8 mouse cellular contexts compared by ENCODE assay signal in the genomic region with DNA sequence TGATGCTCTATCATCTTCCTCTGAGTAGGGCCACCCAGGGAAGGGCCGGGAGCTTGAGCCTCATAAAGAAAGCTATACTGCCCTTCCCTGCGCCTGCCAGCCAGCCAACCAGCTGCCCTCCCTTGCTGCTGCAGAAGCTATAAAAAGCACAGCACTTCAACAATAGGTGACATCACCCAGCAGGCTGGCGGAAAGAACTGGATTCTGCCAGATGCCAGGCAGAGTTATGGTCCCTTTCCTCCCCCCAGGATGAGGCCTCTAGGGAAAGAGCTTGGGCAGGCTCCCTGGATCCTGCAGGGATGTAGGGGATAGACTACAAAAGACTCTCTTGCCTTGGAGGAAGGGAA.
A peak's percentile ranks its signal among the peaks of the same experiment; 100 is the strongest.
DNase-seq lines count a peak whose midpoint lies in the region; ATAC-seq and TF ChIP-seq lines count a peak whose summit lies in the region.

No protein-coding gene starts in this region.

- no peak for TF ChIP-seq EP300 in liver, postnatal 0 days (IDR thresholded peaks at IDR 0.05; ENCODE audit: low read depth)

- no peak overlapping the region for H3K4me2 ChIP-seq in embryonic facial prominence, embryonic 15.5 days (replicated peaks)
- no peak overlapping the region for H3K4me2 ChIP-seq in hindbrain, embryonic 11.5 days (replicated peaks; ENCODE audit: low read depth, low read length)
- H3K4me2 ChIP-seq in stomach, embryonic 16.5 days (ENCODE audit: low read depth, low read length): no peak overlapping the region
- H3K4me2 ChIP-seq in liver, postnatal 0 days (ENCODE audit: low read depth, low read length): no peak overlapping the region

- no peak overlapping the region for H3K4me3 ChIP-seq in embryonic facial prominence, embryonic 15.5 days (replicated peaks)
- no peak overlapping the region for H3K4me3 ChIP-seq in hindbrain, embryonic 11.5 days (ENCODE audit: low read depth, low read length)
- no peak overlapping the region for H3K4me3 ChIP-seq in stomach, embryonic 16.5 days (replicated peaks; ENCODE audit: low read length)
- no peak overlapping the region for H3K4me3 ChIP-seq in liver, postnatal 0 days (ENCODE audit: low read depth, low read length)

- no peaks in the 10 kb centered on the region for H3K9me3 ChIP-seq in embryonic facial prominence, embryonic 15.5 days (replicated peaks)
- no peaks in the 10 kb centered on the region for H3K9me3 ChIP-seq in hindbrain, embryonic 11.5 days (ENCODE audit: control insufficient read depth, low read length)
- H3K9me3 ChIP-seq in stomach, embryonic 16.5 days (replicated peaks; ENCODE audit: control insufficient read depth, low read length): no peaks in the 10 kb centered on the region
- no peaks in the 10 kb centered on the region for H3K9me3 ChIP-seq in liver, postnatal 0 days (ENCODE audit: low read length)

- TF ChIP-seq CTCF in liver, postnatal 0 days (IDR thresholded peaks at IDR 0.05; ENCODE audit: low read depth): no peak

- 51% methylated on average over 3 of the region's 3 CpGs for WGBS in embryonic facial prominence, embryonic 15.5 days
- 58% methylated on average over 3 of the region's 3 CpGs for WGBS in hindbrain, embryonic 11.5 days
- WGBS in stomach, embryonic 16.5 days: 47% methylated on average over 3 of the region's 3 CpGs
- 71% methylated on average over 3 of the region's 3 CpGs for WGBS in liver, postnatal 0 days (ENCODE audit: insufficient replicate concordance)

- H3K9ac ChIP-seq in embryonic facial prominence, embryonic 15.5 days: no peak overlapping the region
- no peak overlapping the region for H3K9ac ChIP-seq in hindbrain, embryonic 11.5 days (ENCODE audit: low read depth, low read length)
- no peak overlapping the region for H3K9ac ChIP-seq in stomach, embryonic 16.5 days (ENCODE audit: low read length)
- no peak overlapping the region for H3K9ac ChIP-seq in liver, postnatal 0 days (replicated peaks)

- no peaks in the 10 kb centered on the region for H3K36me3 ChIP-seq in embryonic facial prominence, embryonic 15.5 days
- H3K36me3 ChIP-seq in hindbrain, embryonic 11.5 days (ENCODE audit: control insufficient read depth, insufficient read depth, low read length): no peaks in the 10 kb centered on the region
- H3K36me3 ChIP-seq in stomach, embryonic 16.5 days (ENCODE audit: control insufficient read depth, insufficient read depth, low read length): no peaks in the 10 kb centered on the region
- no peaks in the 10 kb centered on the region for H3K36me3 ChIP-seq in liver, postnatal 0 days (replicated peaks; ENCODE audit: insufficient read depth, low read length)

- peaks cover 23% of the 10 kb centered on the region for H3K4me1 ChIP-seq in embryonic facial prominence, embryonic 15.5 days
- no peaks in the 10 kb centered on the region for H3K4me1 ChIP-seq in hindbrain, embryonic 11.5 days (replicated peaks; ENCODE audit: control insufficient read depth, insufficient read depth, low read length)
- H3K4me1 ChIP-seq in stomach, embryonic 16.5 days (ENCODE audit: control insufficient read depth, insufficient read depth, low read length): peaks cover 17% of the 10 kb centered on the region; the same call in 1 of the 2 replicates
- peaks cover 4% of the 10 kb centered on the region; the same call in 1 of the 2 replicates for H3K4me1 ChIP-seq in liver, postnatal 0 days (ENCODE audit: insufficient read depth)

- peak overlapping the region; percentile 63 for H3K27ac ChIP-seq in embryonic facial prominence, embryonic 15.5 days (replicated peaks)
- H3K27ac ChIP-seq in hindbrain, embryonic 11.5 days (ENCODE audit: low read depth, low read length): no peak overlapping the region
- H3K27ac ChIP-seq in stomach, embryonic 16.5 days (ENCODE audit: low read length): peak overlapping the region; percentile 57
- H3K27ac ChIP-seq in liver, postnatal 0 days (ENCODE audit: low read depth): no peak overlapping the region

- no peaks in the 10 kb centered on the region for H3K27me3 ChIP-seq in embryonic facial prominence, embryonic 15.5 days
- H3K27me3 ChIP-seq in hindbrain, embryonic 11.5 days (ENCODE audit: control insufficient read depth, insufficient read depth, low read length): no peaks in the 10 kb centered on the region
- H3K27me3 ChIP-seq in stomach, embryonic 16.5 days (ENCODE audit: control insufficient read depth, insufficient read depth, low read length): no peaks in the 10 kb centered on the region
- H3K27me3 ChIP-seq in liver, postnatal 0 days (ENCODE audit: insufficient read depth, low read length): no peaks in the 10 kb centered on the region

- DNase-seq in adrenal gland, adult (ENCODE audit: inconsistent age in 2 of 2, low spot score in 1 of 2): peak; percentile 57 to 70
- DNase-seq in adrenal gland, adult 8-10 months: no peak
- peak; percentile 23 for DNase-seq in hindbrain, embryonic 11.5 days (ENCODE audit: low spot score)
- DNase-seq in layer of hippocampus, adult 9-11 months: peak; percentile 73
- peak; percentile 82 for DNase-seq in mesoderm, embryonic 11.5 days (ENCODE audit: low read depth, low spot score)
- no peak for DNase-seq in liver, postnatal 0 days

- peak; percentile 68 for ATAC-seq in embryonic facial prominence, embryonic 15.5 days (ENCODE audit: insufficient number of reproducible peaks, low FRiP score, low TSS enrichment, low read depth)
- ATAC-seq in hindbrain, embryonic 11.5 days (ENCODE audit: low FRiP score): no peak
- ATAC-seq in stomach, embryonic 16.5 days (ENCODE audit: insufficient read depth, low FRiP score): peak; percentile 71
- no peak for ATAC-seq in liver, postnatal 0 days

Comparison
In these comparisons a context has a peak if more than half of its experiments do, and no peak if none do; other contexts are left out.
1. DNase-seq: peak in adrenal gland, adult (2 of 2), hindbrain, embryonic 11.5 days (single experiment), layer of hippocampus, adult 9-11 months (single experiment) and mesoderm, embryonic 11.5 days (single experiment); none in adrenal gland, adult 8-10 months (single experiment) and liver, postnatal 0 days (single experiment).
2. ATAC-seq: peak in embryonic facial prominence, embryonic 15.5 days (single experiment) and stomach, embryonic 16.5 days (single experiment); none in hindbrain, embryonic 11.5 days (single experiment) and liver, postnatal 0 days (single experiment).
3. H3K27ac ChIP-seq: peak in embryonic facial prominence, embryonic 15.5 days (single experiment) and stomach, embryonic 16.5 days (single experiment); none in hindbrain, embryonic 11.5 days (single experiment) and liver, postnatal 0 days (single experiment).